Mouse (Mus musculus) heart, adult 2 months (tissue): ENCODE results near the gene Trpm2.

Experiments
- CTCF ChIP-seq: fragments of 200-600 bp; IDR thresholded peaks from 2 replicates; pipeline ENCODE4 v1.8.1; 2022; ENCODE audit warnings: antibody characterized with exemption, mild to moderate bottlenecking, moderate library complexity
- POLR2A ChIP-seq: fragments of 200-500 bp; IDR thresholded peaks from 2 replicates; pipeline ENCODE4 v1.6.1; 2011; ENCODE audit warnings: mild to moderate bottlenecking, low read depth, low read length, control low read depth; ENCODE audit not compliant: insufficient read depth

- TF ChIP-seq POLR2A (peak; percentile 80), CTCF (peak; percentile 85)
These were observed 39.0 kb upstream of the Trpm2 start for GRCm38 (mm10) chr10:78009184-78009944.
